Mouse (Mus musculus): ENCODE results near the gene Zg16.
"Not testable (repeated sequence)": the region's sequence is repeated elsewhere in the genome, so short reads cannot be mapped to it uniquely, and the experiment has no call there.

Gene Zg16

DNA sequence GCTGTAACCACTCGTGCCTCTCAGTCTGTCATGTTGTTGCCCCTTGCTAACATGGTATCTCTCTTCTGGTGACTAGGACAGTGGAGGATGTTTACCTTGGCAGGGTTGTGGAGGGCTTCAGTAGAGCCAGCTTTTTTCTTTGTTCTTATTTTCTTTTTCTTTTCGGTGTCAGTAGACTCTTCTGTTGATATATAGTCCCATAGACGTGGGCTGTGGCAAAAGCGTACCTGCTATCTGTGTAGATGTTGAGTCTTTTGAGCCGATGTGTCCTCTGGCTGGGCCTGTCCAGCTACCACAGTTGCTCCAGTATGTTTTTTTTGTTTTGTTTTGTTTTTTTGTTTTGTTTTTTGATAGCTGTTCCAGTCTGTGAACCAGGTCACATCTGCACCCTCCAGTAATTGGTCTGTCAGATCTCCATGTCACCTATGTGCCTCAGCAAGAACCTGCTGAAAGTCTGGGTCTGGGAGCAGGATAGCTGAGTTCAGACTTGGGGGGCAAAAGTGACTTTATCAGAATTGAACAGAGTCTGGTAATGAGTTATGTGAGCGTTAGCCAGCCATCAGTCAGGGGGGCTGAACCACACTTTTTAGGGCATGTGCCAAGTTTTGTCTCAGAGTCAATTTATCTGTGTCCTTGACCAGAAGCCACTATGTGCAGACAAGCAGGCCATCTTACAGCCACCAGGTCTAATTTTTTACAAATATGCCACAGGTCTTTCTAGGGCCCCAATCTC, at the start of gene Zg16:
Gene Zg16 (minus strand): TSS at position 51 of the 733 bp plus-strand sequence.
- DNase-seq (ENCODE audit: low spot score), result not testable (repeated sequence)

DNA sequence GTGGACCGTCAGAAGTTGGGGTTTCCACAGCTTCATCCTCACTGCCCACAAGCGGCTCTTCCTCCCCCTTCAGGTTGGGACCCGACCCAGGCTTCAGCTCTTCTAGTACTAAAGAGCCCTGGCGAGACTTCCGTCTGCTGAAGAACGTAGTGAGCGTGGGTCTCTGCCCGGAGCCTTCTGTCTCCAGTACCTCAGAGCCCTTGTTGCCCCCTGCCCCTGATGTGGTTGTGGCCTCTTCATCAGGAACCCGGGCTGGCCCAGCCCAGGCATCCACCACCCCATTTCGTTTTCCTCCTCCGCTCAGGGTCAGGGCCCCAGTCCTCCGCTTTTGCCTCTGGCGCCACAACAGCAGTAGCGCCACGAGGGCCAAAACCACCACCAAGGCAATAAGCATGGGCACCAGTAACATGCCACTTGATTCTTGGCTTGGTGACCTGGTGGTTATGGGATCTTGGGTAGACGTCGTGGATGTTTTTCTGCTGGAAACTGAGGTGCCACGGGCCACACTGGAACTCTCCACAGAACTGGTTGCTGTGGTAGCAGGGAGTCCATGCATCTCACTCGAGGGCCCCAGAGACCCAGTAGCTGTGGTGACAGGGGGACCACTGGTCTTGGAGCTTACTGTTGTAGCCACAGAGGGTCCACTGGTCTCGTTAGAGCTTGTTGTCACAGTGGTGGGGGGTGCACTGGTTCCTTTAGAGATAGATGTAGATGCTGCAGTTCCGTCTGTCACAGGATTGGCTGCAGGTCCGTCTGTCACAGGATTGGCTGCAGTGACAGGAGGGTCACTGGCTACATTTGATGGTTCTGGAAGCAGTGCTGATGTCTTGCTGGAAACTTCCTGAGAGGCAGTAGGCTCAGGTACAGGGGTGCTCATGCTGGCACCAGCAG, 49.3 kb upstream of the Zg16 start:
- DNase-seq (ENCODE audit: low spot score), result no peak

DNA sequence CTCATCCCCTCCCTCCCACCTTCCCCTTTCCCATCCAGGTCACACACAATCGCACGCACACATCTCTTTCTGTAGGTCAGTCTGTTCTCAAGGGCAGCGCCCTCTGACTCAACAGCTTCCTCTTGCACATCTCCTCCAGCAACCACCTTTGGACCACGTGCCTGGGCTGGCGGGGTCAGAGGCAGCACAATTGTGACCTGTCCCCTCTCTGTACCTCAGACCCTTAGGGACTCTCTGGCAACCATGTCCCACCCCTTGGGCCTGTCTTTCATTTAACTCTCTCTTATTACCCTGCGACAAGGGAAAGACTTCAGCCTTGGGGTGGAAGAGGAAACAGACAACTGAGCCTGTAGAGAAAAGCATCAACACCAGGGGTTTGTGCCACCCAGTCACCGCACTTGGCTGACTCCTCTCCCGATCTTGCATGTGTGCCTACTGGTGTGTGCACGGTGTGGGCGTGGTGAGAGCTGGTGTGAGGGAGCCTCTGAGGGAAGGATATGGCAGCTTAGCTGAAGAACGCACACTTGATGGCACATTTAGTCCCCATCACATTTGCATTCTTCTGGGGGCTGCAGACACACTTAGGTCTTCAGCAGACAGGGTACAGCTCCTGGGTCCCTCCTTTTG, 47.8 kb upstream of the Zg16 start:
- DNase-seq (ENCODE audit: low spot score), result no peak

DNA sequence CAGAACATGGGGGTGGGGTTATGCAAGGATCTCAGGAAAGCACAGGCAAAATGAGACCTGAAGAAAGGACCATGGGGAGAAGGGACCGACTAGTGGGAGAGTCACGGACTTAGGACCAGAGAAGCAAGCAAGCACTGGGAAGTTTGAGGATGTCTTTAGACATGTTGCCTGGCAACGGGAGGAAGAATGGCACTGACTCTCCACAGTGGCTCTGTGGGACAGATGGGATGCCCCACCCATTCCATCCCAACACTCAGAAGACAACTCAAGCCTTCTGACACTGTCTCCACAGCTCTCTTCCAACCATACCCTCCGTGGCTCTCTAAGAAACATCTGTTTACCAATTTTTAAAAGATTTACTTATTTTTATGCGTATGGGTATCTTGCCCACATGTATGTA, 46.0 kb upstream of the Zg16 start:
- DNase-seq (ENCODE audit: low spot score), result no peak

DNA sequence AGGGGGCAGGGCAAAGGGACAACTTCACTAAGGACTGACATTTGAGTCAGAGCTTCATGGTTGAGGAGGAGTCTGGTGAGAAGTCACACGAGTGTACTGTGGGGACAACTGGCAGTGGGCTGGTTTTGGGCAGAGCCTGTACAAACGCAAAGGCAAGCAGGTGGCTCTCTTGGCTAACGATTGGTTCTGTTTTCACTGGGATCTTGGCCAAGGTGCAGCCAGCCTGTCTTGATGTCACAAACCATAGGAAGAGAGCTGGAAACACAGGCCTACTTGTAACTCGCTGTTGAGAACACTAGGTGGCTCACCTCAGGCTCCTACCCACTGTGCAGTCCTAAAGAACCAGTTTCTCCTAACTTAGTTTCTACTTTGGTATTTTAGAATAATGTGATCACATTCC, 42.5 kb upstream of the Zg16 start:
- DNase-seq (ENCODE audit: low spot score), result no peak

DNA sequence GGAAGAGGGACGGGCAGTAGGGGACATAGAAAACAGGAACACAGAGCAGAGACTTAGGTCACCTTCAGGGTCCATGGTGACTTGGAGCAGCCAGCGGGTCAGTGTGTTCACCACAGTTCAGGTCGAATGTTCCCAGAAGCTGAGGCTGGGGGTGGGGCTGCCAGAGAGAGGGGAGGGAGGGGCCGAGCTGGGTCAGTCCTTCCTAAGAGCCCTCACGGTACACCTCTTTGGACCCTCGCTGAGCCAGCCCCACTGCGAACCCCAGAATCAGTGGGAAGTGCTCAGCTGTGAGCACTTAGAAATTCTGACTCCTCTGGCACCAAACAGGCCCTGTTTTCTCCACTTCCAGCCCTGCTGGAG, 34.8 kb upstream of the Zg16 start, which contains the start of gene Qprt:
Gene Qprt (minus strand): TSS at position 316 of the 360 bp plus-strand sequence.
- no peak for DNase-seq (ENCODE audit: low spot score)

DNA sequence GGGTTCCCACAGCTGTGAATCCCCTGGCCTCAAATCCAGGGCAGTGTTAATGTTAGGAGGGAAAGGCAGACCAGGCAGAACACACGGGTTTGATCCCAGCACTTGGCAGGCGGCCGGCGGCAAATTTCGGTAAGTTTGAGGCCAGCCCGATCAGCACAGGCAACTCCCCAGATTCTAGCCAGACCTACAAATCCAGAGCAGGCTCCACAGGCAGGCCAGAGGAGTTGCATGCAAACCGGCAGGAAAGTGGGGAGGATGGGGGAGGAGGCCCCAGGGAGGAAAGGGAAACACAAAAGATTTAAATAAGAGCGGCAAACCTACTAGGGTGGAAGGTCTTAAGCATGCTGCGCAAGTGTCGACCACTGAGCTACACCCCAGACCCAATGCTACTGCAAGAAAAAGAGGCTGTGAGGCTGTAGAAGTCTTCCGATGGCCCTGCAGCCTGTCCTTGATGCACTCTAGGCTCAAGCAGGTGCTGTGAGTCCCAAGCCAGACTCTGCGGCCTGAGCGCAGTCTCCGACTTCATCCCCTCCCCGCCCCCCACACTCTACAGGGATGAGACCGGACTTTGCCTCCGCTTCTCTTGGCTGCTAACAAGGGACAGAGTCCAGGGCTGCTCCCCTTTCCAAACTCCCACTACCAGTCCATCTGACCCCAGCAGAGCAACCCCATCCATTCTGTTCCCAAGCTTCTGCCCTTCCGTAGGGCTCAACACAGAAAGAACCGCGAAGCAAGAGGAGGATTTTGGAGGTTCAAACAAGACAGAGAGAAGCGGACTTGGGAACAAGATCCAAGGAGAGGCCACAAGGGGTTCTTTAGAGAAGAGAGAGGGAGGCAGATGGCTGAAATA, 34.2 kb upstream of the Zg16 start:
- no peak for DNase-seq (ENCODE audit: low spot score)

DNA sequence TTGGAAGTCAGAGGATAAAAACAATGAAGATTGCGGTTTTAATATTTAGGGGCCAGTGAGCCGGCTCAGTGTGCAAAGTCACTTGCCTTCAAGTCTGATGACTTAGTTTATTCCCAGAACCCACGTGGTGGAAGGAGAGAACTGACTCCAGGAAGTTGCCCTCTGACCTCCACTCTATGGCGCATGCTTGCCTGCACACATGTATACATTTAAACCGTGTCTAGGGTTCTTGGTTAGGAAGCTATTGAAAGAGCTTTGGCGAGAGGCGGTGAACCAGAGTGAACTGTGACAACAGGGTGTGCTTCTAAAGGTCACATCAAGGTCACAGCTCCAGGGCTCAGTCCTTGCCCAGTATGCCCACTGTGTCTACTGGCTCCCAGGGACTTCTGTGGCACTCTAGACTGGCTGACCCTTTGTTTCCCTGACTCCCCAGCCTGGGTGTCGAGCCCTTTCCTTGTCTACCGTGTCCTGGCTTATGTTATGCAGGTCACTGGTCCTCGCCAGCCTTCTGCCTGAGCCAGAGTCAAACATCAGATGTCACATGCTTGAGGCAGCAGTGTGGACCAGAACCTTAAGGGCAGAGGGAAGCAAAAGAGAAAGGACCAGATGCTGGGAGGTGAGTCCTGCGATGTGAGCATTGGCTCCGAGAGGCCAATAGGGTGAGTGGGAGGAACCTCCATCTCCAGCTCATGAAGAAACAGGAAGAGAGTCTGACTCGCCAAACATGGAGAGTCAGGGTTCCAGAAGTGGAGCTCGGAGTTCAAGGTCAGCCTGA, 31.7 kb upstream of the Zg16 start:
- DNase-seq (ENCODE audit: low spot score), result no peak

DNA sequence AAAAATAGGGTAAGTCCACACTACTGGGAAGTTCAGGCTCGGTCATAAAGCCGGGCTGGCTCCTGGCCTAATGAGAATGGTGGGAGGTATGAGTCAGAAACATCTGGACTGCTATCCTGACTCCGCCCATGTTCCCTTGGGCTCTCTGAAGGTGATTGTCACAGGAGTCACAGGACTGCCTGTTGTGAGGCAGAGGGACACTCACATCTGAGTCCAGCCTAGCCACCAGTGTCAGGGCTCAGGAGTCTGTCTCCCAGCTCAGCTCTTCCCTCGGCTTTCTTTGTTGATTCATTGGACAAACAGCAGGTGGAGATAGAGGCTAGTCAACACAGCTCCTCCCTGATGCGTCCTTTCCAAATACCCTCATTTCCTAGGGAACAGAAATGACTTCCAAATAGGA, 30.8 kb upstream of the Zg16 start:
- DNase-seq (ENCODE audit: low spot score), result no peak

DNA sequence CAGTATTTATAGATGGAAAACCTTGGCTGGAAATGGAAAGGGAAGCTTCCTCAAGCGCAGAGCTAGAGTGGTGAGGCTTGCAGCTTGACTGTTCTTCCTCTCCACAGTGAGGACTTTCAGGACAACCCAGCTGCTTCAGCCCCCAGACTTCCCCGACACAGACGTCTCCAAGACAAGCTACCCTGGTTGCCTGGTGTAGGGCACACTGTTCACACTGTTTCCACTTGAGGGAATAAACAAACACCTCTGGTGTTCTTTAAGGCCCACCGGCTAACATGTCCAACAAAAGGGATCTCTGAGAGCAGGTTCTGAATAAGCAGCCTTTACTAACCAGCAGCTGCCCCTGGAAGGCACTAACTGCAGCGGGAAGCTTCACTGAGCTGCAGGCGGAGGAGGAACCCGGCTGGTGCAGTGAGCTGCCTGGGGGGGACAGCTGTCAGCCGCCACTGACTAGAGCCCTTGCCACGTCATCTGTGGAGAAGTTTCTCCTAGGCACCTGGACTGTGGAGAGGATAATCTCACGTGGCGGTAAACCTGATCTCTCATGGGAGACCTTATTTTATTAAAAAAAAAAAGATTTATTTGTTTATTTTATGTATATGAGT, 29.3 kb upstream of the Zg16 start:
- no peak for DNase-seq (ENCODE audit: low spot score)

DNA sequence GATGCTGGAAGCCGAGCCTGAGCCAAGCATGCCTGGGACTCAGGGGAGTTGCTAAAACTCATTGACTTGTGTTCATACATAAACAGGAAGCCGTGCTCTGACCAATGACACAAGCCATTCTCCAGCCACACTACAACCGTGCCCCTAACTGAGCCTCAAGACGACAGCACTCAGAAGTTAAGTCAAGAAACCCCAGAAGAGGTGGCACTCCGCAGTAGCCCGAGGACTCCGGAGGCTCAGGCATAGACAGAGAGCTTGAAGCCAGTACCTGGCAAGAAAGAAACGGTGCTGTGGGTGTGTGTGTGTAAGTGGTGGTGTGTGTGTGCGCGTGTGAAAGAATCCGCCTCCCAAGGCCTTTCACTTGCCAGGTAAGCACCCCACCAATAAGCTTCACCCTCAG, 27.8 kb upstream of the Zg16 start:
- no peak for DNase-seq (ENCODE audit: low spot score)

DNA sequence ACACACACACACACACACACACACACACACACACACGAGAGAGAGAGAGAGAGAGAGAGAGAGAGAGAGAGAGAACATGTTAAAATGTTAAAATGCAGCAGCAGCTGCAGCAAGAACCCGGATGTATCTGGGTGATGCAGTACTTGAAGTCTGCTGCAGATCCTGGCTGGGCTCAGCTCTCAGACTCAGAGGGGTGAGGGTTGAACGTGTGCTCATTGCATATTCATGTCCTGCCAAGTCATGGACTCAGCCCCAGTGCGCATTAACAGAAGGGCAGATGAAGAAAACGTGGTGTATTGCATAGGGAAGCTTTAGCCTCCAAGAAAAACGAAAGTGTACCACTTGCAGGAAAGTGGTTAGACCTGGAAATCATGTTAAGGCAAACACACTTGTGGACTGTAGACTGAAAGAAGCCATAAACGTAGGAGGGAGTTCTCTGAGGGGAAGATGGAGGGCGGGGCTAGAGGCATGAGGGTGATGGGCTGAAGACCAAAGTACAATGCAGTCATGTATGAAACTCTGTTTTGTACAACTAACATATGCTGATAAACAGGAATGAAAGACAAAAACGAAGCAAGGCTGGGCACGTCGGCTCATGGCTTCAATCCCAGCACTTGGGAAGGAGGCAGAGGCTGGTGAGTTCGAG, 26.6 kb upstream of the Zg16 start:
- DNase-seq (ENCODE audit: low spot score), result no peak

DNA sequence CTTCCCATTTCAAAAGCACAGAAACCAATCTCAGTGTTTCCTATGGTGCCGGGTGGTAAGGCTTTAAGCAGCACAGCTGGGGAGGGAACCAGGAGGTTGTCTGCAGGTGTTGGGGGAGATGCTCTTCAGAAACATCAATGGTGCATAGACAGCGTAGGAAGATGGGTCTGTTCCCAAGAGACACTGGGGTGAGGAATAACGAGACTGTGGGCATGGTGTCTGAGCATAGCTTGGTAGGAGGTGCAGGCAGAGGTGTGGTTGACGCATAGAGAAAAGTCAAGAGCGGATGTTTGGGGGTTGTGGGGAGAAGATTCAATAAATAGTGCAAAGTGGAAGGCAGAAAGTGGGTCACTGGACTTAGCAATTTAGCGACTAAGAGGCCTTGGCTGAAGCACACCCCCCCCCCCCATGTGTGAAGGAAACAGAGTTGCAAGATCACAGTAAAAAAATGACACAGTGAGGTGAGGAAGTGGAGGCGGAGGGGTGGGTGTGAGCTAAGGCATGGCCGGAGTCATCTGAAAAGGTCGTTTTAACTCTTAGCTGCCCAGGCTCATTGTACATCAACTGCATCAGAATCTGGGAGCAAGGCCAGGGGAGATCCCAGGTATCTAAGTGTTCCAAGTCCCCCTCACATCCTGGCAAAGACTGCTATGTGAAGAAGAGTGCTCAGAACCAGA, 25.9 kb upstream of the Zg16 start:
- DNase-seq (ENCODE audit: low spot score), result no peak

DNA sequence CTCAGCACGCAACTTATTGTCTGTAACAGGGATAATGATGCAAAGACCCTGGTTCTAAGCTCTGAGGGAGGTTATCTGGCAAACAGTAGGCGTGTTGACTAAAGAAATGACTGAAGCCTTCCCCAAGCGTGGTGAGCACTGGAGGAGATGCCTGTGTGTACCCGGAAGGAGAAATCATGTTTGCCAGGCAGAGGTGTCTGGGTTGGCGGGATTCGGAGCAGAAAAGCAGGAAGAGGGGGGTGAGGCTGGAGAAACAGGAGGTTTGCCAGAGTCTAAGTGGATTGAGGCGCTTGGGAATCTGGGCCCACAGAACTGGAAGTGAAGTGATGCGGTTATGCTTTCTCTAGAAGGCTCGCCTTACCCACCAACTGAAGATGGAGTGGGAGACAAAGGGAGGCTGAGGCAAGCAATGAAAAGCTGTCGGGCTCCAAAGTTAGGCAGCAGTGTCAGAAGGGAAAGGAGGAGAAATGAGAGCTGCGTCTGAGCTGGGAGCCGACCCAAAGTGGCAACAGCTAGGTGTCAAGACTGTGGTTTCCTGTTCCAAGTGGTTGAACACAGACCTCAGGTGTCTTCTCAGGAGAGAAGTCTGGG, 25.2 kb upstream of the Zg16 start:
- DNase-seq (ENCODE audit: low spot score), result no peak

DNA sequence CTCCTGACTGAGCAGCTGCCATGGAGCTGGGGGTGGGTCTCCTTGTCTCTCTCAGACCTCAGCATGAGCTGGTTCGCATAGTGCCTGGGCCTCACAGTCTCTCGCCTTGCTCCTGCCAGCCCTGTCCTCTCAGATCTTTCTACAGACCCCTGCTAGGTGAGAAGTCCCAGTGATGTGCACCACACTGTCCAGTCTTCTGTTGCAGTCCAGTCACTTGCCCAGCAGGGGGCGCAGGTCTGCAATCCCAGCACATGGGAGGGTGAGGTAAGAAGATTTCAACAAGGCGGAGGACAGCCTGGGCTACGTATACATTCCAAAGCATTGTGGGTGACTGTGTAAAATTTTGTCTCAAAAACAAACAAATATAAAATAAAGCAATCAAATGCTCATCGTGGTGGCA, 24.3 kb upstream of the Zg16 start:
- no peak for DNase-seq (ENCODE audit: low spot score)

DNA sequence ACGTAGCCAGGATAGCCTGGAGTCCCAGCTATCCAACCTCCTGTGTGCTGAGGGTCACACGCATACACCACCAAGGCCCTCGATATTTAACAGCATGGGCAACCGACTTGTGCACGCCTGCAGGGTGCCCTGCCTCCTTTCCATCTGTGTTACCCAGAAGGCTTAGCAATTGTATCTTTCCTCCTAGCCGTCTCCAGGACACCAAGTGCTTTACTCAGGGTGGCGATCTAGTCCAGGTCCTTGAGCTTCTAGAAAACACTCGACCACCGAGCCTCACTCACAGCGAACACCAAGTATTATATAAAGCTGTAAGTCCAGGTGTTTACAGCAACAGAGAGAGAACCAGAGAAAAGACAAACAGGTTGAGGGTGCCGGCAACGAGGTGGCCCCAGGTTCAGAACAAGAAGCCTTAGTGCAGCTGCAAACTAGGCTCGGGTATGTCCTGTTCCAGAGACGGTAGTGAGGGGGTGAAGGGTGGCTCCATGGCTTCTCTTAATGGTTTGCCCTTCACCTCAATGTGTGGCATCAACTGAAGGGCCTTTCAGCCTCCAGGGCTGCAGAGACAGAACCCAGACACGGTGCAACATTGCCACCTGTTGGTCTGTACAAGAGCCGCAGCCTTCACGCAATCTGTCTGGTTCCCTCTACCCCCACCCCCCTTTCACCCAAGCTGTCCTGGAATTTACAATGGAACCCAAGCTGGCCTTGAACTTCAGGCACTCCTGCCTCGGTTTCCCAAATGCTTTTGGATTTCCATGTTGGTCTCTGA, 23.3 kb upstream of the Zg16 start:
- DNase-seq (ENCODE audit: low spot score), result peak; percentile 50

DNA sequence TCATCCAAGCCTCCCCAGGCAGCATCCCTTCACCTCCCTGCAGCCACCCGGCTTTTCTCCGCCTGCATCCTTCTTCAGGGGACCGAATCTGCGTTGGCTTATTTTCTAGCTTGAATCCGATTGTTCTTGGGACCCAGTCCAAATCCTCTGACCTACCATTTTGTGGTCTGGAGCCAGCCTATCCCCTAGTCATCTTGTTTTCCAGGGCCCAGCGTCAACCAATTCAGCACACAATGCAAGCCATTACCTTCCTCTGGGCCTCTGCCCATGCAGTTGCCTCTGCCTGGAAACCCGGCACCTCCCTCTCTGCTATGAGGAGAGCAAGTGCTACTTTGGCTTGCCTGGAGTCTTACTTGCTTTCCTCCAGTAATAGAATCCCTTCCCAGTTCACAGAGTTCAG, 18.4 kb upstream of the Zg16 start:
- DNase-seq (ENCODE audit: low spot score), result no peak

DNA sequence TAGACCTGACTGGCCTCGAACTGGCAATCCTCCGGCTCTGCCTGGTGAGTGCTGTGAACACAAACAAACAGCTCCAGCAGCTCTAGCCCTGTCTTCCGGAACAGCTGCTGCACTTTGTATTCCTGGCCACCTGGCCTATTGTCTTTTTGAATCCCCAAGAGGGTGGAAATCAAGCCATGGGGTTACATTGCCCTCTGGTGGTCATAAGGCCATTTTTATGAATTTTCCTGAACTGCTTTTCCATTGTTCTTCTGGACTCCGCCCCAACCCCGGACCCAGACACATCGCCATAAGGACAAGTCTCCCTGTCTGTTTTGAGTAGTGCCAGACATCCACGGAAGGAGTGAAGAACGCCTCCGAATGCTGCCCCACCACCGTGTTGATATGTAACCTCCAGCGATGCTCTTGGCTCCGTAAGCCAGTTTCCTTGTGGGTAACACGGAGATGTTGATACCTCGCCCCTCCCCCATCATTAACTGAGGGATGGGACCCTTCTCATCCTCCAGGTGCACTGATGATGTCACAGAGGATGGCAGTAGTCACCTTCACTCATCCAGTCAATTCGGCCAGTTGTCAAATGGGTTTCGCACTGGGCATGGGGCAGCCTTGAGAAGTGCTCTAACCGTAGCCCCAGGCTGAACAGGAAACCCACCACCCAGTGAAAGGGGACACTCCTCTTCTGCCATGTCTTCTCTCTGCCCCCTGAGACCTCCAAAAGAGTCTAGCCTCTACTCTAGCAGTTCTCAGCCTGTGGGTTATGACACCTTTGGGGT, 17.6 kb upstream of the Zg16 start:
- DNase-seq (ENCODE audit: low spot score), result peak; percentile 80
